Mouse (Mus musculus) adrenal gland, adult 2 months (tissue): ENCODE results near the gene Prss56. TPM values are rescaled to one million over a fixed set of nuclear protein-coding genes. Genes with fewer than 3 reads are reported as not detected.

Source experiments
- DNase-seq: peaks from one replicate; pipeline ENCODE4 v3.0.0; 2021
- polyA plus RNA-seq: library from polyadenylated mRNA; depleted of rRNA; stranded (reverse); fragments of >200 nt; gene quantifications from 2 replicates; pipeline ENCODE4 v1.2.3, GENCODE M21; 2012
- total RNA-seq, 2 experiments: library from RNA; stranded (reverse); gene quantifications; 2 replicates each; pipeline ENCODE4 v1.2.3; 2021

Gene Prss56
- total and polyA plus RNA-seq, 3 experiments, result 0.06 TPM; not detected in 2

- no peak for DNase-seq
These were observed 2.4 kb downstream of the Prss56 start for GRCm38 (mm10) chr1:87185526-87185925.

DNA sequence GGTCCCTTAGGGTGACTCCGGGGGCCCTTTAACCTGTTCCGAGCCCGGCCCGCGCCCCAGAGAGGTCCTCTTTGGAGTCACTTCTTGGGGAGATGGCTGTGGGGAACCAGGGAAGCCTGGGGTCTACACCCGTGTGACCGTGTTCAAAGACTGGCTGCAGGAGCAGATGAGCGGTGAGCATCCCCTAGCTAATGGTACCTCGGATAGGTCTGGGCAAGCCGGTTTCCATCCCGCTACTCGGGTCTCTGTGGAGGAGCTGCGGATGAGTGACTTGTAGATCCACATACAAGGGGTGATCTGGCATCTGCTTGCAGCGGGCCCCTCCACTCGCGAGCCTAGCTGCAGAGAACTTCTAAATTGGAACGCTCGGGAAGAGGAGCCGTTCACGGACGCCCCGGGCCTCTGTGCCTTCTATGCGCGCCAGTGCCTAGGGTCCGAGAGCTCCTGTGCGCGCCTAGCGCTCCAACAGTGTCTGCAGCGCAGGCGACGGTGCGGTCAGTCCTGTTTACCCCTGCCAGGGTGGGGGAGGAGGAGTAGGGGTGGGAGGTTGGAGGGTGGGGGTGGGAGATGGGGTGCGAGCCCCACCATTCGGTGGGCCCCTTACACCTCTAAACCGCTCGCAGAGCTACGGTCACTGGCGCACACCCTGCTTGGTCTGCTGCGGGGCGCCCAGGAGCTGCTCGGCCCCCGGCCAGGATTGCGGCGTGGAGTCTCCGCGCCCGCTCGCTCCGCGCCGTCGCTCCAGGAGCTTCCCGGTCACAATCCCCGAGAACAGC lies 3.3 kb downstream of the Prss56 start:
- DNase-seq, result peak; percentile 26

- DNase-seq, result peak; percentile 79
These were observed 3.9 kb downstream of the Prss56 start for GRCm38 (mm10) chr1:87187037-87187355.

DNA sequence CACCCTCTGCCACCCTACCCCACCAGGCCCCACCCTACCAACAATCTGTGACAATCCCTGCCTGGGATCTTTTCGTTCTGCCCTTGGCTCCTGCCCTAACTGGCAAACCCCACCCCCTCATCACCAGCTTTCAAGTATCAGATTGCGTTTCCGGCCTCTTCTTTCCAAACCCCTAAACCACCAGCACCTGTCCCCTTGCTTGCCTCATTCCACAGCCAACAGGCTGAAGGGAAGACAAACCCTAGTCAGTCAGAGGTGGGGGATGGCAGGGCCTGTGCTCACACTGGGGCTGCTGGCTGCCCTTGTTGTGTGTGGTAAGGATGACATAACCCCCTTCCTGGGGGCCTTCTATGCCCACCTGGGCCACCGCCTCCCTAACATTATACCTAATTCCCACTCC lies 7.3 kb downstream of the Prss56 start, which contains the start of gene Chrnd:
Gene Chrnd, plus strand, starts transcription at position 179 of the 400 bp plus-strand sequence.
- DNase-seq, result no peak

GRCm38 (mm10) chr1:87197296-87197695 lies 14.2 kb downstream of the Prss56 start:
- no peak for DNase-seq

DNA sequence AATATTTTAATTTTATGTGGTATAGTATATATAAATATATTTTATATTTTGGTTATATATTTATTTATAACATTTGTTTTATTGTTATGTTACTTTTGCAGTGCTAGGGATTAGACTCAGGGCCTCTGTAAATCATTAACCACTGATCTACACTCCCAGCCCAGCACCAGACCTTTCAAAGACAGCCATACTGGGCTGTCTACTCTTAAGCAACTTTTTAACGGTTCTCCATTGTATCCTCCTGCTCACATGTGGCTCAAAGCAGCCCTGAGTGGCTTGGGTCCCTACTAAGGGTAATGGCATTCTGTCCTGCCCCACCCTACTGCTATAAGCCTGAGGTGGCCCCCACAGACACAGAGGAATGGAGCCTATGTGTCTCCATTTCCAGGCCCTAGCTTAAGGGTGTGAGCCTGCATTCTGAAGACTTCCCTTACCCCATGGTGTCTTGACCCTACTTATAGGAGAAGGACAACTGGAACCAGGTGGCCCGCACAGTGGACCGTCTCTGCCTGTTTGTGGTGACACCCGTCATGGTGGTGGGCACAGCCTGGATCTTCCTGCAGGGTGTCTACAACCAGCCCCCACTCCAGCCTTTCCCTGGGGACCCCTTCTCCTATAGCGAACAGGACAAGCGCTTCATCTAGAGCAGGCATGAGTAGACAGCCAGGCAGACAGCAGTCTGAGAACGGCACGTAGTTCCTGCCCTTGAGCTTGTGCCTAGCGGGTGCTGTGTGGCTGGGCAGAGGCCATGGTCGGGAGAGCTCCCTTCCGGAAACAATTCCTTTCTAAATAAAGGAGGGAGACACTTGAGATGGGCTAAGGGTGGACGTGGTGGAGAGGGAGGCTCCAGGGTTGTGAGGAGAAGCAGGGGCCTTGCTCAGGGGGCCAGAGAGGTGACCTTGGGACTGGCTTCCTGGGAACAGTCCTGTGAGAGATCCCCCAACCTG lies 15.3 kb downstream of the Prss56 start:
- no peak for DNase-seq

- no peak for DNase-seq
These were observed 17.7 kb downstream of the Prss56 start for GRCm38 (mm10) chr1:87200811-87201210.

DNA sequence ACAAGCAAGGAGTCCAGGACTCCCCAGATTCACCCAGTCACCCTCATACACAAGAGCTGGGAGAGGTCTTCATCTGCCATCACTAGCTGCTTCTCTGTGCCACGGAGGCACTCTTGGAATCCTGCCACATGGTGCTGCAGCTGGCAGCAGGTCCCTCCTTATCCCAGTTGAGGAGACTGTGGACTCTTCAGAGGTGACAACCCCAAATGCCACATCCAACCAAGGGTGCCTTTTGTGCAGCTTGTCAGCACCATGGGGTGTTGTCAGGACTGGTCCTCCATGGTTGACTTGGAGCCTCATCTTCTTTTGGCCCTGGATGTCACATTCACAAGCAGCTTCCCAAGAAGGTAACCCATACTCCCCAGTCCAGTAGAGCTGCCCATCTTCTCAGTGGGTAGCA lies 18.7 kb downstream of the Prss56 start:
- no peak for DNase-seq

DNA sequence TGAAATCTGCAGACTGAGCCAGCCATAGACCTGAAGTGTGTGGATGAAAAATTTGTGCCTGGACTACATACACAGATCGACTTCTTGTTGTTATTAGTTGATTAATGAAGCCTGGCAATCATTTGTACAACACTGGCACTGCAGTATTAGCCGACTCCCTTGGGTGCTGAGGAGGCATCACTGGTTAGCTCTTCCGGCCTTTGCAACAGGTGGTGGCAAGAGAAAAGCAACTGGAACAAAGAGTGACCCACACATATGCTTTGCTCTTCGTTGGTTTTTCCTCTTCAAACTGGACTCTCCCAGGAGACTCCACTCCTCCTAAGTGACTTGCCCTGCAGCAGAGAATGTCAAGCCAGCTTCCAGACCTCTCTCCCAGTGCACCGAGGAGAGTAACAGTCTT lies 20.7 kb downstream of the Prss56 start:
- no peak for DNase-seq

GRCm38 (mm10) chr1:87204465-87204864 lies 21.4 kb downstream of the Prss56 start, which contains the start of gene Chrng:
TSS of gene Chrng (plus strand) at chr1:87204657.
- no peak for DNase-seq

- peak; percentile 31 for DNase-seq
These were observed 21.9 kb downstream of the Prss56 start for GRCm38 (mm10) chr1:87205038-87205437.

- DNase-seq, result no peak
These were observed 22.4 kb downstream of the Prss56 start for GRCm38 (mm10) chr1:87205502-87205901.

DNA sequence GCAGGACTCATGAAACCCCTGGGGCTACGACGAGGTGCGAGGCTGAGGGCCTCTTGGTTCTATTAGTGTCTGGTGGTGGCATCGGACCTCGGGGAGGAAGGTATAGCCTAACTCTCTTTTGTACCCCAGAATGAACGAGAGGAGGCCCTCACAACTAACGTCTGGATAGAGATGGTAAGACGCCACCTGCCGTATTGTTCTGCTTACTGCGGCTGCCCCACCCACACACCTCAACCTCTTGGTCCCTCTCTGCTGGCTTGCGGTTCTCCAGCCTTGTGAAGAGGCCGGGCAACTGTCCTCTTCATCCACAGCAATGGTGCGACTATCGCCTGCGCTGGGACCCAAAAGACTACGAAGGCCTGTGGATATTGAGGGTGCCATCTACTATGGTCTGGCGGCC lies 23.2 kb downstream of the Prss56 start:
- no peak for DNase-seq

- no peak for DNase-seq
These were observed 28.3 kb downstream of the Prss56 start for GRCm38 (mm10) chr1:87211431-87211830.

DNA sequence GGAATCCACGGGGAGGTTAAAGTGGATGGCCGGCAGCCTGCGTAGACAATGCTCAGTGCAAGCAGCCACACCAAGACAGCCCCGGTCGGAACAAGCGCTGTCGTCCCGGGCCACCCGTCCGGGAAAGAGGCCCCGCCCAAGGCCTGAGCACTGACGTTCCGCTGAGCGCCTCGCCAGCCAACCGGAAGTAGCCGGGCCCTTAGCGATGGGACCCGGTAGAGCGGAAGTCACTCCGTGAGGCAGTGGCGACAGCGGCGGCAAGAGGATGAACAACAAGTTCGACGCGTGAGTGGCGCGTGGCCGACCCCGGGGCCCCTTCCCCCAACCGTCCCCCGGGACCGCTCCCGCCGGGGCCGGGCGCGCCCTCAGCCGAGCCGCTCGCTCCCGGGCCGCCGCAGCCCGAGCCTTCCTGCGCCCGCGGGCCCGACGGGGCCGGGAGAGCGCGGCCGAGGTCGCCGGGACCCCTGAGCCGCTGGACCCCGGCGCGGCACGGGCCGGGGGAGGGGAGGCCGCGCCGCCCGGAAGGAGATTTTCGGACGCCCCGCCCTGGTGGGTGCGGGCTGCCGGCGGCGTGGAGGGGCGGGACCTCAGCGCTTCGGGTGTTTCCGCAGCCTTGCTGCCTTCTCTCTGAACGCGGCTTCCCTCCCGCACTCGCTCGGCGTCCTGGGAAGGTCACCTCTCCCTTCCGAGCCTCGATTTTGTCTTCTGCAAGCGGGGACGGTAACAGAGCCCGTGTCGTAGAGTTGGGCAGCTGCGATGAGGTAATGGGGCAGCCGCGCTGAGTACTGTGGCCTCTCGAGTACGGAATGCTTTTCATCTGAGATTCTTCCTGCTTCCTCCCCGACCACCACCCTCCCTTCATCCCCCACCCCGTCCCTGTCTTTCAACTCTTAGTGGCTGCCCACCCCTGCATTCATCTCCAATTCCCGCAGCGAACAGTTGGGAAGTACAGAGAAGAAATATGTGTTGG lies 30.9 kb downstream of the Prss56 start, which contains the start of gene Eif4e2:
Gene Eif4e2, plus strand, starts transcription at position 180 of the 970 bp plus-strand sequence.
- peak; percentile 95 for DNase-seq

DNA sequence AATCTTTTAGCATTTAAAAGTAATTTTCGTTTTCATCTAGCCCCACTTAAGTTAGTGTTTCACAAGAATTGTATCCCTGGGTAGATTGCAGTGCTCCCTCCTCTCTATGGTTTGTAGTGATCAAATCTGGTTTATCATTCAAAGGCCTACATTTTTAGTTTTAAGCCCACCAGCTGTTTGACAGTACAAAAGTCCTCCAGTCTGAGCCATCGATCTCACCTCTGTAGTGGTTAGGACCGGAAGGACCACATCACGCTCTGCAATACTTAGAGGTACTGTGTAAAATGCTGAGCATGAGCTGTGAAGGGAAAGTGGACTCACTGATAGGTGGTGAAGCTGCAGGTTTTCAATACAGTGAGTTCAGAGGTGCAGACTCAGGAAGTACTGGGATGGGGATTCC lies 31.6 kb downstream of the Prss56 start:
- DNase-seq, result no peak

GRCm38 (mm10) chr1:87217938-87218337 lies 34.8 kb downstream of the Prss56 start:
- DNase-seq, result no peak

DNA sequence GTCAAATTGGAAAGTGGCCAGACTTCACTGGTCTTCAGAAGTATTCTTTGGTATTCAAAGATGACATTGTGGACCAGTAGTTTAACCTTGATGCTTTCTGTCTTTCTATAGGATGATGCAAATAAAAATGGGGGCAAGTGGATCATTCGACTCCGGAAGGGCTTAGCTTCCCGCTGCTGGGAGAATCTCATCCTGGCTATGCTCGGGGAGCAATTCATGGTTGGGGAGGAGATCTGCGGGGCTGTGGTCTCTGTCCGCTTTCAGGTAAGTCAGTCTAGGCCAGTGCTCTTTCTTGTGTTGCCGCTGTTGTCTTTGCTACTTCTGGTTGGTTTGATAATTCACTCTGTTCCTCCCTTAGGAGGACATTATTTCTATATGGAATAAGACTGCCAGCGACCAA lies 42.6 kb downstream of the Prss56 start:
- DNase-seq, result no peak

GRCm38 (mm10) chr1:87226409-87227159 lies 43.5 kb downstream of the Prss56 start:
- DNase-seq, result no peak

GRCm38 (mm10) chr1:87227160-87227550 lies 44.0 kb downstream of the Prss56 start:
- DNase-seq, result no peak

GRCm38 (mm10) chr1:87230606-87231005 lies 47.5 kb downstream of the Prss56 start:
- DNase-seq, result no peak
